Mouse (Mus musculus) urinary bladder, postnatal 25 days (tissue): Measurements from ENCODE around the gene Gm11634.
"Not testable (repeated sequence)": the region's sequence is repeated elsewhere in the genome, so short reads cannot be mapped to it uniquely, and the experiment has no call there.

Experiments used
- DNase-seq: peaks from one replicate; pipeline ENCODE4 v3.0.0; 2022; ENCODE audit warnings: low spot score

Gm11634 gene

DNA sequence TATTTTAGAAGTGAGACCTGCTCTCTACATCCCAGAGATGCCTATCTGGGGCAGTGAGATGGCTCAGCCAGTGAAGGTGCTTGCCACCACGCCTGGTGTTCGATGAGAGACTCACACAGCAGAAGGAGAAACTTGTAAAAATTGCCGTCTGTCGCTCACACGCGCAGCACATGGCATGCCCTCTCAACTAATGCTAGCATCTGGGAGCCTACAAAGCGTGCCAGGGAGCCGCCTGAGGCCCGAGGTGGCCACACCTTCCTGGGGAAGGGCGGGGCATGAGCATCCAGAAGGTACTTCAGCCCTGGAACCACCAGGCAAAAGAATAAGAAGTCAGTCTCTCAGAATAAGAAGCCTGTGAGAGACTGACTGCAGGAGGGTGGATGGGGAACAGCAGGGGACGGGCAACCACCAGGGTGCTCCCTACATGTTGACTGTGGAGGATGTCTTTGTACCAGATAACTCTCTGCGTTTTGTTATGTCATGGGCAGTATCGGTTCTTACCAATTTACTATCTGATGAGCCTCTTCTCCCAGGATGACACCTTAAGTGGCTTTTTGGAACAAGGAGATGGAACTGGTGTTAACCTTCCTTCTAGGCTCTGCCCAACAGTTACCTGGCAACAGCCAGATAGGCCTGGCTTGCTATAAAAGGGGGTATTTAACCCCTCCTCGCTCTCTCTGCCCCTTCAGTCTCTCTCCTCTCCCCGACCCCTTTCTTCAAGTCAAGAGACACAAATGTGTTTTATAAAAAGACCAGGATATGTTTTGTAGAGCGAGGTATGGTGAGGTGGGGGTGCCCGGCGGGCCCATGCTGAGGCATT is 18.1 kb upstream of the Gm11634 start:
- no peak for DNase-seq

DNA sequence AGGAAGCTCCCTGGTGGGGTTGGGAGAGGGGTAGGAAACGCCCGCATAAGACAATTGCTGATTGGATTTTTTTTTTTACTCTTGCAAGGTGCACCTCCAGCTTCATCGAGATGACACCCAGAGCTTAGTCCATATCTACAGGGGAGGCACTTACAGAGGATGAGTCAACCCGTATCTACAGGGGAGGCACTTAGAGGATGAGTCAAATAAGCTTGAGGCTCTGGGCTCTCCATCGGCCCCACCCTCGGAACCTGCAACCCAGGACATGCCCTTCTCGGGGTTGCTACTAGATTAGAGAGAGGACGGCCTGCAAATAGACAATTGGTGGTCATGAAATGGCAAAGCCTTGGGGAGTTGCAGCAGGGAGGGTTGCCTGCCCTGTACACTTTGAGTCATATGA is 17.0 kb upstream of the Gm11634 start:
- no peak for DNase-seq

DNA sequence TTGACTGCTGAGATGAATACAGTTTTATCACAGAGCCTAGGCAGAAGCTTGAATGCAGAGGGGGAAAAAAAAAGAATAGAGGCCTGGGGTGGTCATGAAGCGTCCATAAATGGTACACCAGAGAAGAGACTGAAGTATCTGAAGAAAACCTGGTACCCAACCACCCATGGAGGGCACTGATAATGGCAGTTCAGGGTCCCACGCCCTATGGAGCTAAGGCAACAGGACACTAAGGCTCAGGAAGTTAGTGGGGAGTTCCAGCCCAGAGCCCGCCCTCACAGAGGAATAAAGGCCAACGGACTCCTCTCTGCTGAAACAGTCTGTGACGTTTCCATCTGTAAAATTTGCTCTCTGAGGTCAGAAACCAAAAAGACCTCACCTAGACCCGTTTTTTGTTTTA is 16.3 kb upstream of the Gm11634 start:
- no peak for DNase-seq

DNA sequence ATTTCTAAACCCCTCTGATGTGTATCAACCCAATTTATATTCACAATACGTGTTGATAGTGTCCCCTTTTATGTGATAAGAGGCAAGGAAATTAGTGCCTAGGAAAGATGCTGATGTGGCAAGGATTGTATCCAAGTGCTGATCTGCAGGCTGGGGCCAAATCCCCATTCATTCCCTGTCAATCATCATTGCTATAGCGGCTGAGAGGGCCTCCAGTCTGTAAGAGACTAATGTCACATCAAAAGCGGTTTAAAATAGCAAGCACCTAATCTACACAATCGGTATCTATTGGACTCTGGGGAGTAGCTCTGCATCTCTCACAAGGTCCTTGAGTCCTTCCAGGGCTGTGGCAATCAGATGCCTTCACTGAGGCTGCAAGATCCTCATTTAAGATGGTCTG is 15.1 kb upstream of the Gm11634 start:
- no peak for DNase-seq

DNA sequence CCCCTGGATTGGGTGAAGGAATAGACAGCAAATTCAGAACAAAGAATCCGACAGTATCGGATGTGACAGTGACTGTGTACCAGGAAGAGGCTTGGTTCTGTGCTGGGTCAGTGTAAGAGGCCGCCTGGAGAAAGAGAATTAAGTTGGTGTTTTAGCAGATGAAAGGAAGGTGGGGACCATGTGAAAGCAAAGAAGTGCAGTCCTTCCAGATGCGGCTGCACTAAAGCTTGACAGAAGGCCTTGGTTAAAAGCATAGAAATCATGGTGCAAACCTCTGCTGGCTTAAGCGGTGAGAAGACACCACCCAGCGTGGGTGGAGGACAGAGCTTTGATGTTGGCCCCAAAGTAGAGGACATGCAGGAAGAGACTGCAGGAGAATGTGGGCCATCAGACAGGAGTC is 14.5 kb upstream of the Gm11634 start:
- DNase-seq: no peak

DNA sequence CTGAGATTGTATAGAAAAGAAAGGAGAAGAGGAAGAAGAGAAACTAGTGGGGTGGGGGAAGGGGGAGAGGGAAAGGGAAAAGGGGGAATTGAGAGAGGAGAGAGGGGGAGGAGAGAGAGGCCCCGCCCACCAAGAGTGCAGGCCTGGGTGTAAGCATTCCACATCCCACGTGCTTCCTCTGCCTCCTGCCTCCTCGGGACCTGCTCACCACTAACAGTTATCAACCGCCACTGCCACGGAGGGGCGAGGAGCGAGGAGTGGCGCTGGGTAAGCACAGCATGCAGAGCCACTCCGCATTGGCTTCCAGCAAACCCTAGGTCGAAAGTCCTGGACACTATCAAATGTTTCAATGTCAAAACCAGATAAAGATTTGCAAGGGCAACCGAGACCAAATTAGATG is 11.4 kb upstream of the Gm11634 start:
- DNase-seq: no peak

DNA sequence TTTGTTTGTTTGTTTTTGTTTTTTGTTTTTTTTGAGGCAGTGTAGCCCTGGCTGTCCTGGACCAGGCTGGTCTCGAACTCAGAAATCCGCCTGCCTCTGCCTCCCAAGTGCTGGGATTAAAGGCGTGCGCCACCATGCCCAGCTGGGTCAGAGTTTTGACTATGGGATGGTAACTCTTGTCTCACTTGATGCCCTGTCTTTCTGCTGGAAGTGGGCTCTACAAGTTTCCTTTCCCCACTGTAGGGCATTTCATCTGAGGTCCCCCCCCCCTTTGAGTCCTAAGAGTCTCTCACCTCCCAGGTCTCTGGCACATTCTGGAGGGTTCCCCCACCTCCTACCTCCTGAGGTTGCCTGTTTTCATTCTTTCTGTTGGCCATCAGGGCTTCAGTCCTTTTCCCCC is 8.1 kb upstream of the Gm11634 start:
- not testable (repeated sequence) for DNase-seq

DNA sequence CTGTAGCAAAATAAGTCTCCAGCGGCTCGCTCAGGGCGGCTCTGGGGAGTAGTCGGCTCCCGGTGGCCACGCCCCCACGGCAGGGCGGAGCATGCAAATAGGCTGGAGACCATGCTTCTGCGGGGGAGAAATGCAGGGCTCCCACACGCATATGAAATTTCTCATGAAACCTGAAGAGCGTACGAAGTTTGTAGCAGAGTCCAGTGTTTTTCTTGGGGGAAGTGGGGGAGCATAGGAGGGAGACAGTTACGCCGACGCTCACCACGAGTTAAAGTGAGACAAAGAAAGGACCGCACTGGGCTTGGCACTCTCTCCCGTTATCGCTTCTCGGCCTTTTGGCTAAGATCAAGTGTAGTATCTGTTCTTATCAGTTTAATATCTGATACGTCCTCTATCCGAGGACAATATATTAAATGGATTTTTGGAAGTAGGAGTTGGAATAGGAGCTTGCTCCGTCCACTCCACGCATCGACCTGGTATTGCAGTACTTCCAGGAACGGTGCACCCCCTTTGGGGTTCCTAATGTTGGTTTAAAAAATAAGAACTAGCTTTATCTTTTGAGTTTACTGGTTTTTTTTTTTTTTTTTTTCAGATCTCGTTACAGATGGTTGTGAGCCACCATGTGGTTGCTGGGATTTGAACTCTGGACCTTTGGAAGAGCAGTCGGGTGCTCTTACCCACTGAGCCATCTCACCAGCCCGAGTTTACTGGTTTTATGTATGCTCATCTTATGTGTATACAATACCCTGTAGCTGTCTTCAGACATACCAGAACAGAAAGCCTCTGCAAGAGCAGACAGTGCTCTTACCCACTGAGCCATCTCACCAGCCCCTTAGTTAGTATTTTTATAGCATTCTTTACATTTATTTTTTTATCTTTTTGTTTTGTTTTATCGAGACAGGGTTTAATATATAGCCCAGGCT is 5.7 kb upstream of the Gm11634 start:
- peak; percentile 67 for DNase-seq

DNA sequence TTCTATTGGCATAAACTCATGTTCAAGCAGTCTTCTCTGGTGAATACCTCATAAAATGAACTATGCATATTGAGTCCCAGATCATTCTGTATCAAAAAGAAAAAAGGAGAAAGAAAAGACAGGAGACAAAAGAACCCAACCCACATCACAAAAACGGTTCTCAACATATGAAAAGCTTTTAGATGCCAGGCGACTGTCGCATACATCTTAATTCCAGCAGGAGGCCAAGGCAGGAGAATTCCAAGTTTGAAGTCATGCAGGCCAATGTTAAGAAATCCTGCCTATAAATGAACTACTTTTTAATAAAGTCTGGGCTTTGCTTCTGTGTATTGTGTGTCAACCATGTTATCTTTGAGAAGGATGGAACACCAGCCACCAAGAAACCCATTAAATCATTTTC is 5.1 kb upstream of the Gm11634 start:
- no peak for DNase-seq

DNA sequence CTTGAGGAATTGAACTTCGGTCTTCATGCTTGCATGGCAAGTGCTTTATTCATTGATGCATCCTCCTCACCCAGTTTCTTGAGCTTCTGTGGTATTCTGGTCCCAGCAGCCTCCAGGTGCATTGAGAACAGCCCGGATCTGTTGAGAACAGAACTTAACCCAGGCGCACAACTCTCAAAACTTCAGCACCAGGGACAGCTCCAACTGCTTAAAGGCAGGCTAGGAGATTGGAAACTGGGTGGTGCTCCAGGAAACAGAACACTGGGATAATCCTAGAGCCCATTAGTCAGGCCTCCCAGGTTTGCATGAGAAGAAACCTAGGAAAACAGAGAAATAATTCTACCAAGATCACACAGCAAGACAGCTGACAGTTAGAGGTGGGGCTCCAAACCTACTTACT is 3.4 kb upstream of the Gm11634 start:
- DNase-seq: peak; percentile 67

DNA sequence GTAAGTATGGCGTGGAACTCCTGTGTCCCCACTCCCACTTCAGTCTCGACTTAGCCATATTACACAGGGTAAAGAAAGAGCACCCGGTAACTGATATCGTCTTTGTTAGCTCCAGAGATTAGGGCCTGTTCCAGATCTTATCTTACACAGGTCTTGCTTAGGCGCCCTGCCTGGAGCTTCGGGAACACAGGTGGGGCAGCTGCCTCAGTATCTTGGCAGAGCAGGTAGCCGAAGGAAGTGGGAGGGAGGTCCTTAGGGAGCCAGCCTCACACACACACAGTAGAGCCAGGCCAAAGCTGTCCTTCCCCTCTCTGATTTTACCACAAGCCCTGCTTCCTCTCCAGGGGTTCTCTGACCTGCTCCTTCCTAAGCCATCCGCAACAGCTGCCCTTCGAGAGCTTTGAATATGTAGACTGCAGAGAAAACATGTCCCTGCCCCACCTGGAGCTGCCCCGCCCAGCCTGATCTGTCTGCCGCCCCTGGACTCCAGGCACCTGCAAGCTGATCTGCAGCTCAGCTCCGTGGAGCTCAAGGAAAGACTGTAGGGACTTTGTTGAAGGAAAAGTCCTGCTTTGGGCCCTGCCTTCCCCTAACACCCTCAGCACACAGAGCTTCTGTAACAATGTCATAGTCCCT is 8.9 kb downstream of the Gm11634 start:
- no peak for DNase-seq

DNA sequence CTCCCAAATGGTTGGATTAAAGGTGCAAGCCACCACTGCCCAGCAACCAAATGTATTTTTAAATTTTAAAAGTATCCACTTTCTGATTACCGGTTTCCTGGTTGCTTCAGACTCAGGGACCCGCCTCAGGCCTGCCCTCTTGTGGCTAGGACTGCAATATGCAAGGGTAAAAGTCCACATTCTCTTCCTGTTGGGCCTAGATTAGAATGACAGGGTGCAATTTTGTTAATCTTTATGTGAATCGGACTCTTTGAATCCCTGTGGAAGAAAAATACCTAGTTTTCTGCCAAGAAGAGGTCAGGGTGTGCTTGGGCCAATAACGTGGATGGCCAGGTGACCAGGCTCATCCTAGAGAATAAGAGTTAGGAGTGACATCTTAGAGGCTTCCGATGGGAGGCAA is 9.6 kb downstream of the Gm11634 start:
- DNase-seq: peak; percentile 57

DNA sequence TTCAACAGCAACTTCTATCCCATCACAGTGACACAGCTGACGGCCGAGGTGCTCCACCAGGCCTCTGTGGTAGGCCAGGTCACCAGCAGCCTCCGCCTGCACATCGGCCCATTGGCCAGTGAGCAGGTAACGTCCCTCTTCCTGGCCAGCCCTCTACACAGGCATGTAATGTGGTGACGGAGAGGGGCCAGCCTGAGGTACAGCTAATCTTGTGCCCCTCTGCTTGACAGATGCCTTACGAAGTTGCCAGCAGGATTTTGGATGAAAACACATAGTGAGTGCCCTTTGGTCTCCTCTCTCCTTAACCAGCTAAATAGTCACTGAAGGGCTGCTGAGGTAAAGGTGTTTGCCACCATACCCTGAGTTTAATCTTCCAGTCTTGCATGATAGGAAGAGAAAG is 10.2 kb downstream of the Gm11634 start:
- DNase-seq: no peak

DNA sequence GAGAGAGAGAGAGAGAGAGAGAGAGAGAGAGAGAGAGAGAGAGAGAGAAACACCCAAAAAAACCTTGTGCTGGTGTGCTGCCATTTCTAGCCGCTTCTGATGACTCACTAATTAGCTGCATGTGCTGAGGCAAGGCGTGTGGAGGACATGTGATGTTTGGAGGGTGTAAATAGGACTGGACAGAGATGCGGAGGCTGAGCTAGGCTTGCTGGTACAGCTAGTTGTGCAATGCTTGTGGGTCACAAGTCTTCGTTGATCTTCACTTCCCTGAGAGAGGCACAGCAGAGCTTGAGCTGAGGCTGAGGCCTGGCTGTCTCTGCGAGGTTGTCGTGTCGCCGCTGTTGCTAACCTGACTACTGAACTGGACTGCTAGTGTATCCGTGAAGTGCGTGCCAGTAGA is 11.4 kb downstream of the Gm11634 start:
- no peak for DNase-seq

DNA sequence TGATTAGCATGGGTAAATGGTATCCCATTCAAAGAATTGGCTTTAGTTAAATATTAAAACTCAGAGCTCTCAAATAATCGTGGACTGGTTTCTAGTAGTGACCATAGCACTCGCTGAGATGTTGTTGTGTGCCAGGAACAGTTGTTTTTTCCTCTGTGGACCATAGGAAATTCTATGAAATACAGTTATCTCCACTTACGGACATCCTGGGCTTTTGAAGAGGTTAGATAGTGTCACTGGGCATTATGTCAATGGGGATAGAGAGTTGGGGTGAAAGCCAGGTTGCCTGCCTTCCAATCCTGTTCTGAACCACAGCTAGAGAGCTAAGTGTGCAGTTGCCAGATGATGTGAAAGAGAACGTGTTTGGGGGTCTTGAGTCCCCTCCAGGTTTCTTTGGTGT is 13.3 kb downstream of the Gm11634 start:
- DNase-seq: no peak

DNA sequence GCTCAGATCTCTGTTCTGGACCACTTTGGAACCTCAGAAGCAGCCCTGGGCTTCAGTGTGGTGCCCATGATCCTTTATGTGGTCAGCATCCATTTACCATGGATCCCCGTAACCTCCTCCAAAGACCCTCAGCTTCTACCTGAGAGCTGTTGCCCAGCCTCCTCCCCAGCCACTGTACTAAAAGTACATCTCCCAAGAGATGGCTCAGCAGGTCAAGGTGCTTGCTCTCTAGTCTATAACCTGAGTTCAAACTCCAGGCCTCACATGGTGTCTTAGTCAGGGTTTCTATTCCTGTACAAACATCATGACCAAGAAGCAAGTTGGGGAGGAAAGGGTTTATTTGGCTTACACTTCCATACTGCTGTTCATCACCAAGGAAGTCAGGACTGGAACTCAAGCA is 14.0 kb downstream of the Gm11634 start:
- DNase-seq: not testable (repeated sequence)

DNA sequence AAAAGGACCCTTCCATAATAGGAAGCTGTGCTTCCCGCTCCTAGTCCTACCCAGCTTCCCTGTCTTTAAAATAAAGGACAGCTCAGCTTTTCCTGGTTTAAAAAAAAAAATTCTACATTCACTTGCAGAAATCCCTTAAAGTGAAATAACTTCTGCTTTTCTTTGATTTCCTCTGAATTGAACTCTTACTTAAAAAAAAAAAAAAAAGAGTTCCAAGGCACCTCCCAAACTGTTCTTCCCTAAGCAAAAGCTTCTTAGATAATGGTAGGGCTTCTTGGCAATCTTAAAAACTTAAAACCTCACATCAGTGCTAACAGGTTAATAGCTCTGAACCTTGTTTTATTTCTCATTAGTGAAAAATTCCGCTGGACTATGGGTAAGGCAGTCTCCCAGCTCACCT is 15.9 kb downstream of the Gm11634 start:
- DNase-seq: no peak

DNA sequence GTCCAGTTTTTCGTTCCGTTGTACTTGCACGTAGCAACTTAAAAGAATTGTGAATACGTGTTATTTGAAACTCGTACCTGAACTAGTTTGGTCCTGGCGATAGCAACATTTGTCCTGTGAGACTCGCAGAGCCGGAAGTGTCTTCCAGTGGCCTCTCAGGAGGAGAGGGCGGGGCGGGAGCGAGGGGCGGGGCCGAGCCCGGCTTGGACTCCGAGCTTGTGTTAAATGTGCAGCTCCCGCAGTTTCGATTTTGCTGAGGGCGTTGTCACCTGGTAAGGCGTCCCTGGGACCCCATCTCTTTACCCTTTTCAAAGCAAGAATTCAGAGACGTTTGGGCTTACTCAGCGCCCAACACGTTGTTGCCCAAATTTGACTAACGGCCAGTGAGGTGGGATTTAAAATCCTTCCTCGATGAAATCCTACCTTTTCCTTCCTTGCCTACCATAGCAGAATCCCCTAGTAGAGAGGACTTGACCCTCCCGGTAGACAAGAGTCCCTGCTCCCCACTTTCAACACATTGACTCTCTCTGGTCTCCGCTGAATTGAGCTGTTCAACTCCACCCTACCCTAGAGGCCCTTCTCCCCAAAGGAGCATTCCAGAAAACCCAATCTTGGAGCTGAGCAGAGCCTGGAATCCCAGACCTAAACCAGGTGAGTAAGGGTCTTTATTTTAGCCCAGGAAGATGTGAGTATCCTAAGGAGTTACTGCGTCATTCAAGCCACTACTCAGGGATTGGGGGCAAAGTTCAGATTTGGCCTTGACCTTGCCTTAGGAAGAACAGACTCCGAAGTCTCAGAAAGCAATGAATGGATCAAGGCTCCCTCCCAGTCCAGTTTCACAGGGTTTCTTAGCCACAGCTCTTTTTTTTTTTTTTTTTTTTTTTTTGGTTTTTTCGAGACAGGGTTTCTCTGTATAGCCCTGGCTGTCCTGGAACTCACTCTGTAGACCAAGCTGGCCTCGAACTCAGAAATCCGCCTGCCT is 16.7 kb downstream of the Gm11634 start, which contains the start of gene Tmem106a:
TSS of gene Tmem106a (plus strand) at position 189 of the 982 bp plus-strand sequence.
- DNase-seq: peak; percentile 59

DNA sequence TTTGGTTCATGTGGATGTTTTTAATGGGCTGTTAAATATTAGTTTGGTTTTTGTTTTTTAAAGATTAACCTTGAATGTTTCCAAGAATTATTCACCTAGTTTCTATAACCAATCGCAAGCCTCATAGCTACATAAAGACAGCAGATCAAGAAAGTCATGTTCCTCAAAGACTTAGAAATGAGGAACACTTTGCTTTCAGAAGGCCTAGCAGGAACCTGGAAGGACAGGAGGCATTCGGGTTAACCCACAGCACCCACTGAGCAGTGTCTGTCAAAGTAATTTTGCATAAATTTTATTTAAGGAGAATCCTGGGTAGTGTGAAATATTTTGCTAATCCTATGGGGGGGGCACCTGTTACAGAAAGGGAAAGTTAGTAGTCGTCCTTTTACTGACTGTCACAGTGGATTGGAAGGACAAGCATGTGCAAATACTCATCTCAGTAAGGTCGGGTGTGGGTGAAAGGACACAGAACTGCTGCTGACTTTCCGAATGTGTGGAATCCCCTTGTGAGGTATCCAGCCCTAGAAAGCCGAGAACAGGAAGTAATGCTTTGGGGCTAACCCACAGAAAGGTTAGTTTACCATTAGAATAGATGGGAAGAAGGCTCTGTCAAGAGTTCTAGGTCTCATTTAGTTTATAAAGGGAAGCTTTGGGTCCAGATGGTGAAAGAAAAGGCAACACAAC is 17.8 kb downstream of the Gm11634 start:
- no peak for DNase-seq

DNA sequence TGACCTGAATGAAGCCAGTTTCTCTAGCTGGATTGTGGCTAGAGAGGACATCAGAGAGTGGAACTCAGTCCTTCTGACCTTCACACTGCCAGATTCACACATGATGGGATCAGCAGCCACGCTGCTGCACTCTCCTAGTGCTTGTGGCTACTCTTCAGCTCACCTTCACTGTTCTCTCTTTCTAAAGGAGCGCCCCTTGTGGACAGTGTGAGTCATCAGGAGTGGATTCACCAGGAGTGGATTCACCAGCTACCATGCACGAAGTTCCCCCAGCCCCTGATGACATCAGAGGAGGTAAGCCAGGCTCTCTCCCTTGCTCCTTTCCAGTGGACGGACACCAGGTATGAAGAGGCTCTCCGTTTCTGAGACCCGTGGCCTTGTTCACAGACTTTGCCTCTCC is 22.9 kb downstream of the Gm11634 start:
- no peak for DNase-seq

DNA sequence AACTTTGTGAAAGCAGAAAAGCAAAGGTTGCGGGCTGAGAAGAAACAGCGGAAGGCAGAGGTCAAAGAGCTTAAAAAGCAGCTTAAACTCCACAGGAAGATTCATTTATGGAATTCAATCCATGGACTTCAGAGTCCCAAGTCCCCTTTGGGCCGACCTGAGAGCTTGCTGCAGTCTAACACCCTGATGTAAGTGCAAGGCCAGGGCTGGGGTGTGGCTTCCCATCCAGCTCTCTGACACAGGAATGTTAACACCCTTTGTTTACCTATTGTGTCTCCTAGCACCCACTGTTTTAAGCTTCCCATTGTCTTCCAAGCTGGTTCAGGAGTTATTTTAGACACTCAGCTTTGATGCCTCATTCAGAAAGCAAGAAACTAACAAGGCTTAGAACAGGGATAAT is 30.6 kb downstream of the Gm11634 start:
- no peak for DNase-seq
